Mouse (Mus musculus) cortical plate, adult 2 months (tissue): ENCODE measurements around the gene Gm10406. TPM values are rescaled to one million over a fixed set of nuclear protein-coding genes. Genes with fewer than 3 reads are reported as not detected.
"Not testable (repeated sequence)": the region's sequence is repeated elsewhere in the genome, so short reads cannot be mapped to it uniquely, and the experiment has no call there.

ENCODE experiments used
- H3K27ac ChIP-seq: fragments of 200-500 bp; 2 replicates; pipeline ENCODE4 v1.5.1; 2012; ENCODE audit warnings: low read length, control low read depth, inconsistent platforms; ENCODE audit not compliant: insufficient read depth
- H3K4me1 ChIP-seq: fragments of 200-500 bp; 2 replicates; pipeline ENCODE4 v1.6.1; 2011; ENCODE audit warnings: low read length; ENCODE audit not compliant: control insufficient read depth, insufficient read depth
- H3K4me3 ChIP-seq: fragments of 200-500 bp; 2 replicates; pipeline ENCODE4 v1.5.1; 2011; ENCODE audit warnings: mild to moderate bottlenecking, low read length, control low read depth; ENCODE audit not compliant: insufficient read depth
- polyA plus RNA-seq: library from polyadenylated mRNA; depleted of rRNA; stranded (reverse); fragments of >200 nt; gene quantifications from 2 replicates; pipeline ENCODE4 v1.2.3, GENCODE M21; 2012; rRNA removed

Gene Gm10406
- polyA plus RNA-seq, result 1.6 and 2.0 TPM in 2 replicates

DNA sequence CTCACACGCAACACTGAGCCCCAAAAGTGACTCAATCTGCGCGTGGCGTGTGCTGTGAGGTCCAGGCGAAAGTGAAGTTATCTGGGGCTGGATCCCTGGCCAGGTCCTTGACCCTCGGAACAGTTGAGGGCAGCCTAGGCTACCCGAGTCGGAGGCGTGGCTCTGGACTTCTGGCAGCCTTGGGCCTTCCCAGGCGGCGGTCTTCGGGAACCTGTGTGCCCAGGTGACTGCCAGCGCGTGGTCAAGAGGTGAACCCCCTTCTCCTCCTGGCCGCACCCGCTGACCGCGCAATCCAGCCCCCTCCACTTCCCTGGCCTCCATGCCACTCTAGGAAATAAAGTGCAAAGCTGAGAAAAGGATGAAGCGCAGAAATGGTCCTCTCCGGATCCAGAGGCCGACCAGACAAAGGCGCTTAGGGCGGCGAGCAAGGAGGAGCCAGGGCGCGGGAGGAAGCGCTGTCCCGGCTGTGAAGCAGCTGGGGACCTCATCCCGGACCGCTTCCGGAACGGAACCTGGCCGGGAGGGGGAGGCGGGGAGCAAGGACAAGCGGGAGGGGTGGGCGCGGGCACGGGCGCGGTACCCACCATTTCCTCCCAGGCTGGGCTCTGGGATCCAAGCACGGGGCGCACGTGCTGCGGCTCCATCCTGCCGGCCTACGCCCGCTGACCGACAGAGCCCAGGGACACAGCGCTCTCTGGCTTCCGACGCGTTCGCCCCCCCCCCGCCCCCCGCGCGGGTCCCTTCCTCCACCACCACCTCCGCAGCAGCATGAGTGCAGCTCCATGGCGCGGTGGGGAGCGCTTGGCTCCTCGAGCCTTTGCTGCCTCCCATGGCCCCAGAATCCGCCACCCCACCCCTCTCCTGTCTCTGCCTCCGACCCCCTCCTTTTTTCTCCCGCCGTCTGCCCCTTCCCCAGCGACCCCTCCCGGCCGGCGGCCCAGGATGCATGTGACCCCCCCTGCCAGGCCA, at the start of gene Gm10406:
TSS of gene Gm10406 (minus strand) at position 669 of the 969 bp plus-strand sequence.
- H3K4me3 ChIP-seq, result peak within 1 kb of the TSS; percentile 34
- H3K4me1 ChIP-seq, H3K27ac ChIP-seq: not testable (repeated sequence)

DNA sequence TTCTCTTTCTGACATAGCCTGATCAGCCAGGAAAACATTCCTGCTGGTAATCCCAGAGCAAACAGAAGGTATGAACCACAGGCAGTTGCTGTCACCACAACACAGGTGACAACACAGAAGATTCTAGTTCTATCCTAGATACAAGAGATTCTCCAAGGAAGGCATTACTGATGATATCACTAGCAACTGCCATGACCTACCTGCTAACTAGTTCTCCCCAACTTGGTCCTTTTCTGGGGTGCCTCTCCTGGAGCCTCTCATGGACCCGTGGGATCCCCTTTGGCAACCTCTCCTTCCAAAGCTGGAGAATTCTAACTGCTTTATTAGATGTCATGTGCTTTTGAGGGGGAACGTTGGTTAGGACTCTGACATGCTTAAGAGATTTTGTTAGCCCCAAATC, 17.6 kb upstream of the Gm10406 start, which contains the start of gene Gm3685:
TSS of gene Gm3685 (minus strand) at position 101 of the 400 bp plus-strand sequence.
- H3K4me3 ChIP-seq, H3K27ac ChIP-seq, H3K4me1 ChIP-seq: not testable (repeated sequence)

DNA sequence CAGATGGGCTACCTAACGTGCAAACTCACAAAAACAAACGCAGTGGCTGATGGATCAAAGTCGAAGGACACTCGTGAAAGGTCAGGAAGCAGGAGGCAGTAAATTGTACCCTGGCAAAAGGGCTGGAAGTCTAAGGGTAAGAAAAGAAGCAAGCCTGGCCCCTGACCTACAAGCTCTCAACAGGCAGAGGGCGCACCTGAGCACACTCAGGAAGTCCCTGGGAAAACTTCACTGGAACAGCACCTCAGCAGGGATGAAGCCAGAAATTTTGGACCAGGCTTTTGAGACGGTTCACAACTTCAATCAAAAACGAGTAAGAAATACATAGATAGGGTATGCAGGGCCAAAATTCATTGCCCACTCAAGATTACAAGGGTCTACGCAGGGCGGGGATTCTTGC, 975 bp downstream of the Gm10406 start:
- peak overlapping the region; percentile 34; the same call in 1 of the 2 replicates for H3K4me3 ChIP-seq
- H3K4me1 ChIP-seq, H3K27ac ChIP-seq: not testable (repeated sequence)

DNA sequence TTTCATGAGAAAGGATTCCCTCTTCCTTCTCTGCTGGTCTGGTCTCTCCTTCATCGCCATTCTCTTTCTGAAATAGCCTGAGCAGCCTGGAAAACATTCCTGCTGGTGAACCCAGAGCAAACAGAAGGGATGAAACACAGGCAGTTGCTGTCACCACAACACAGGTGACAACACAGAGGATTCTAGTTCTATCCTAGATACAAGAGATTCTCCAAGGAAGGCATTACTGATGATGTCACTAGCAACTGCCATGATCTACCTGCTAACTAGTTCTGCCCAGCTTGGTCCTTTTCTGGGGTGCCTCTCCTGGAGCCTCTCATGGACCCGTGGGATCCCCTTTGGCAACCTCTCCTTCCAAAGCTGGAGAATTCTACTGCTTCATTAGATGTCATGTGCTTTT, 53.5 kb downstream of the Gm10406 start, which contains the start of gene Gm6356:
TSS of gene Gm6356 (minus strand) at position 101 of the 400 bp plus-strand sequence.
- not testable (repeated sequence) for H3K4me1 ChIP-seq

More for the DNA sequence above, 53.5 kb downstream of the Gm10406 start, which contains the start of gene Gm6356:
- not testable (repeated sequence) for H3K4me3 ChIP-seq, H3K27ac ChIP-seq

Other genes starting within 250 kb of the Gm10406 start
- gene Gm3642, start 187.1 kb downstream of the Gm10406 start, polyA plus RNA-seq, result 0.06 TPM in 1 of 2 replicates, not detected in the other
- 3.6 and 3.7 TPM in 2 replicates for gene Gm3667, start 137.5 kb downstream of the Gm10406 start, polyA plus RNA-seq
- not detected in 2 replicates for gene Gm6356, start 53.6 kb downstream of the Gm10406 start, polyA plus RNA-seq
- not detected in 2 replicates for gene Gm3685, start 17.5 kb upstream of the Gm10406 start, polyA plus RNA-seq
- 4.3 and 4.7 TPM in 2 replicates for gene Gm3696, start 73.2 kb upstream of the Gm10406 start, polyA plus RNA-seq
- gene Gm6676, start 98.0 kb upstream of the Gm10406 start, polyA plus RNA-seq, result 0.04 TPM in 1 of 2 replicates, not detected in the other
- 2.8 and 3.4 TPM in 2 replicates for gene Gm3512, start 147.1 kb upstream of the Gm10406 start, polyA plus RNA-seq
- gene Gm16434, start 167.1 kb upstream of the Gm10406 start, polyA plus RNA-seq, result 0.04 TPM in 1 of 2 replicates, not detected in the other
- gene Gm3727, start 237.3 kb upstream of the Gm10406 start, polyA plus RNA-seq, result not detected in 2 replicates